Mouse (Mus musculus): ENCODE data around the gene Inpp5a.

DNA sequence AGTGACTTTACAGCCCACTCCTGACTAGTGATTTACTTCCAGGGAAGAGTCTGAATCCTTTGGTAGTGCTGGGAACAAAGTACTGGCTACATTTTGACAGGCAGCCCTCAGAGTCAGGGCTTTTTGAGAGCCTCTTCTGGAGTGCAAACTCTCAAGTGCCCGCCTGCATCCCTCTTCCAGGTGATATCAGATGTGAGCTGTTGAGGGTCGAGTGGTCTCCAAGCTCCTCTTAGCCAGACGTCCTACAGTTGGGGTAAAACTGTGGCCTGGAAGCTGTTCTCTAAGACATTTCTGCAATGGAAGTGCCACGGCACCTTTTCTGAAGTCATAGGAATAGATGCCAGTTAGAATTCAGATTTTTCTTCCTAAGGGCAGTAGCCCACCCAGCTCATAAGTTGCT, 8.7 kb upstream of the Inpp5a start:
- TF ChIP-seq CTCF (IDR thresholded peaks at IDR 0.05; ENCODE audit: borderline replicate concordance, extremely low read depth, insufficient read depth, insufficient read length): no peak
- no peak for TF ChIP-seq POLR2A (IDR thresholded peaks at IDR 0.05; ENCODE audit: borderline replicate concordance, extremely low read depth, insufficient read depth, insufficient read length, poor library complexity, severe bottlenecking)

Measured in brain, embryonic 14.5 days (tissue).